Mouse (Mus musculus) stomach, postnatal 0 days (tissue): ENCODE measurements around the gene Skil. TPM values are rescaled to one million over a fixed set of nuclear protein-coding genes. Genes with fewer than 3 reads are reported as not detected.
"Not testable (repeated sequence)": the region's sequence is repeated elsewhere in the genome, so short reads cannot be mapped to it uniquely, and the experiment has no call there.

Experiments used
- ATAC-seq: fragments of 200-750 bp; cut with Nextera tagmentation; 2 replicates; pipeline ENCODE4 v1.8.0; 2017; ENCODE audit not compliant: low FRiP score, low TSS enrichment
- DNase-seq: peaks from one replicate; pipeline ENCODE4 v3.0.0-alpha.2; 2016; ENCODE audit warnings: low spot score
- H3K27ac ChIP-seq: fragments of 300-500 bp; sonication (generic); replicated peaks from 2 replicates; pipeline ENCODE4 v1.5.1; 2014; ENCODE audit warnings: mild to moderate bottlenecking, control low read depth
- H3K27me3 ChIP-seq: fragments of 300-500 bp; sonication (generic); 2 replicates; pipeline ENCODE4 v1.6.1; 2014; ENCODE audit warnings: low read length; ENCODE audit not compliant: control insufficient read depth, insufficient read depth
- H3K36me3 ChIP-seq: fragments of 300-500 bp; sonication (generic); 2 replicates; pipeline ENCODE4 v1.6.1; 2014; ENCODE audit warnings: low read length, mixed read lengths; ENCODE audit not compliant: control insufficient read depth, insufficient read depth
- H3K4me1 ChIP-seq: fragments of 300-500 bp; sonication (generic); replicated peaks from 2 replicates; pipeline ENCODE4 v1.6.1; 2014; ENCODE audit warnings: antibody characterized with exemption; ENCODE audit not compliant: control insufficient read depth, insufficient read depth
- H3K4me2 ChIP-seq: fragments of 300-500 bp; sonication (generic); replicated peaks from 2 replicates; pipeline ENCODE4 v1.6.1; 2014; ENCODE audit warnings: low read depth, mild to moderate bottlenecking, control low read depth, moderate library complexity
- H3K4me3 ChIP-seq: fragments of 300-500 bp; sonication (generic); 2 replicates; pipeline ENCODE4 v1.5.1; 2014; ENCODE audit warnings: low read depth, low read length, control low read depth
- H3K9ac ChIP-seq: fragments of 300-500 bp; sonication (generic); 2 replicates; pipeline ENCODE4 v1.6.1; 2014; ENCODE audit warnings: mild to moderate bottlenecking, low read length, control low read depth, mixed read lengths
- H3K9me3 ChIP-seq: fragments of 300-500 bp; sonication (generic); 2 replicates; pipeline ENCODE4 v1.6.1; 2016; ENCODE audit warnings: low read length; ENCODE audit not compliant: control insufficient read depth
- CTCF ChIP-seq: IDR thresholded peaks from 2 replicates; pipeline ENCODE4 v1.5.1; 2016; ENCODE audit warnings: antibody characterized with exemption, low read depth, mild to moderate bottlenecking, moderate library complexity
- EP300 ChIP-seq: optimal IDR thresholded peaks from 2 replicates; pipeline ENCODE3; 2016; ENCODE audit warnings: antibody characterized with exemption
- WGBS: fragments of 180-500 bp; shearing (Covaris S2); extraction: QIAGEN DNeasy Blood & Tissue Kit; methylation state at CpG from one replicate; pipeline ENCODE4 v1.1.7; 2014; 5-methylcytosine and 5-hydroxymethylcytosine counted together
- polyA plus RNA-seq: library from polyadenylated mRNA; unstranded; fragments of >200 nt; fragmentation: Nextera tagmentation; extraction: Ambion mirVana; gene quantifications from 2 replicates; pipeline ENCODE4 v1.2.1, GENCODE M21; 2015

Gene Skil
- polyA plus RNA-seq, 1 experiment from 2014 or later = 20.8 TPM

GRCm38 (mm10) chr3:31138454-31139424 is 43.9 kb downstream of the Skil start:
- no peak for ATAC-seq
- H3K4me3 ChIP-seq = no peak overlapping the region
- WGBS = 57% methylated on average over 13 of the region's 13 CpGs
- H3K4me1 ChIP-seq = no peaks in the 10 kb centered on the region
- no peak overlapping the region for H3K9ac ChIP-seq
- DNase-seq = peak; percentile 72
- H3K36me3 ChIP-seq = no peaks in the 10 kb centered on the region
- H3K9me3 ChIP-seq = no peaks in the 10 kb centered on the region
- H3K27me3 ChIP-seq = no peaks in the 10 kb centered on the region
- no peak overlapping the region for H3K27ac ChIP-seq
- H3K4me2 ChIP-seq = no peak overlapping the region
- peak; percentile 90 for TF ChIP-seq CTCF
- no peak for TF ChIP-seq EP300

GRCm38 (mm10) chr3:31141621-31142020 is 46.8 kb downstream of the Skil start:
- no peak overlapping the region for H3K27ac ChIP-seq
- TF ChIP-seq EP300 (no peak), CTCF (no peak)
- no peak overlapping the region for H3K4me3 ChIP-seq
- no peak for ATAC-seq
- WGBS = 76% methylated on average over 4 of the region's 4 CpGs
- H3K27me3 ChIP-seq = no peaks in the 10 kb centered on the region
- no peak overlapping the region for H3K4me2 ChIP-seq
- no peaks in the 10 kb centered on the region for H3K36me3 ChIP-seq
- H3K9me3 ChIP-seq = no peaks in the 10 kb centered on the region
- no peak overlapping the region for H3K9ac ChIP-seq
- no peak for DNase-seq
- H3K4me1 ChIP-seq = no peaks in the 10 kb centered on the region

GRCm38 (mm10) chr3:31145222-31145621 is 50.4 kb downstream of the Skil start:
- ATAC-seq = not testable (repeated sequence)

GRCm38 (mm10) chr3:31145641-31146290 is 50.9 kb downstream of the Skil start:
- ATAC-seq = peak; percentile 86
- DNase-seq = peak; percentile 73
- H3K9ac ChIP-seq = no peak overlapping the region
- H3K9me3 ChIP-seq = no peaks in the 10 kb centered on the region
- no peak for TF ChIP-seq EP300
- peak; percentile 95 for TF ChIP-seq CTCF
- H3K36me3 ChIP-seq = no peaks in the 10 kb centered on the region
- 13% methylated on average over 14 of the region's 14 CpGs for WGBS
- H3K27me3 ChIP-seq = no peaks in the 10 kb centered on the region
- H3K4me1 ChIP-seq = 0 out of 2 replicates have a peak, but pooled peaks cover 4% of the 10 kb centered on the region
- H3K27ac ChIP-seq = no peak overlapping the region
- H3K4me2 ChIP-seq = no peak overlapping the region
- no peak overlapping the region for H3K4me3 ChIP-seq

More at GRCm38 (mm10) chr3:31145222-31145621, 50.4 kb downstream of the Skil start:
- not testable (repeated sequence) for H3K4me3 ChIP-seq, H3K4me2 ChIP-seq, H3K27me3 ChIP-seq, H3K4me1 ChIP-seq, DNase-seq, H3K9me3 ChIP-seq, H3K9ac ChIP-seq, H3K36me3 ChIP-seq, H3K27ac ChIP-seq
- WGBS = 80% methylated on average over 11 of the region's 11 CpGs

GRCm38 (mm10) chr3:31148595-31148994 is 53.7 kb downstream of the Skil start:
- 77% methylated on average over 7 of the region's 7 CpGs for WGBS
- TF ChIP-seq CTCF (no peak), EP300 (no peak)

More at GRCm38 (mm10) chr3:31148595-31148994, 53.7 kb downstream of the Skil start:
- Histone ChIP-seq H3K27me3 (no peaks in the 10 kb centered on the region), H3K9me3 (no peaks in the 10 kb centered on the region), H3K4me2 (no peak overlapping the region), H3K36me3 (no peaks in the 10 kb centered on the region), H3K9ac (no peak overlapping the region), H3K4me1 (0 out of 2 replicates have a peak, but pooled peaks cover 4% of the 10 kb centered on the region), H3K4me3 (no peak overlapping the region), H3K27ac (no peak overlapping the region)
- DNase-seq (no peak), ATAC-seq (no peak)
